Mouse (Mus musculus) kidney, adult 2 months (tissue): ENCODE measurements at regions not wholly inside any gene's neighbourhood (a gene's known extent, or its start where the extent isn't known, plus 50 kb on each side); places are given as distances from the start of the nearest gene placed in this dataset.
"Not testable (repeated sequence)": the region's sequence is repeated elsewhere in the genome, so short reads cannot be mapped to it uniquely, and the experiment has no call there.

Experiments
- DNase-seq: peaks from one replicate; pipeline ENCODE4 v3.0.0; 2021
- H3K27ac ChIP-seq: fragments of 200-500 bp; 2 replicates; pipeline ENCODE4 v1.5.1; 2012; ENCODE audit warnings: low read depth, low read length, control low read depth, inconsistent platforms; ENCODE audit not compliant: insufficient read depth
- H3K27me3 ChIP-seq: fragments of 200-500 bp; replicated peaks from 2 replicates; pipeline ENCODE4 v1.6.1; 2012; ENCODE audit warnings: mild to moderate bottlenecking, moderate library complexity, low read length, inconsistent platforms; ENCODE audit not compliant: control insufficient read depth, insufficient read depth
- H3K36me3 ChIP-seq: fragments of 200-500 bp; 2 replicates; pipeline ENCODE4 v1.6.1; 2012; ENCODE audit warnings: mild to moderate bottlenecking, moderate library complexity, low read length, inconsistent platforms; ENCODE audit not compliant: control insufficient read depth, insufficient read depth
- H3K4me1 ChIP-seq: fragments of 200-500 bp; 2 replicates; pipeline ENCODE4 v1.6.1; 2011; ENCODE audit warnings: low read length; ENCODE audit not compliant: control insufficient read depth, insufficient read depth
- H3K4me3 ChIP-seq: fragments of 200-500 bp; 2 replicates; pipeline ENCODE4 v1.5.1; 2011; ENCODE audit warnings: mild to moderate bottlenecking, low read depth, low read length, control low read depth; ENCODE audit not compliant: insufficient read depth
- CTCF ChIP-seq: fragments of 200-500 bp; conservative IDR thresholded peaks from 2 replicates; pipeline ENCODE4 v1.5.1; 2011; ENCODE audit warnings: low read depth, mild to moderate bottlenecking, control low read depth, low read length, moderate library complexity, mixed read lengths; ENCODE audit not compliant: insufficient read depth, insufficient read length
- POLR2A ChIP-seq: fragments of 200-500 bp; IDR thresholded peaks from one replicate; pipeline ENCODE4 v1.6.1; 2011; ENCODE audit warnings: low read depth, low read length, control low read depth
- WGBS: fragments of 180-500 bp; shearing (Covaris S2); methylation state at CpG from one replicate; pipeline ENCODE4 v1.1.7; 2018; 5-methylcytosine and 5-hydroxymethylcytosine counted together

DNA sequence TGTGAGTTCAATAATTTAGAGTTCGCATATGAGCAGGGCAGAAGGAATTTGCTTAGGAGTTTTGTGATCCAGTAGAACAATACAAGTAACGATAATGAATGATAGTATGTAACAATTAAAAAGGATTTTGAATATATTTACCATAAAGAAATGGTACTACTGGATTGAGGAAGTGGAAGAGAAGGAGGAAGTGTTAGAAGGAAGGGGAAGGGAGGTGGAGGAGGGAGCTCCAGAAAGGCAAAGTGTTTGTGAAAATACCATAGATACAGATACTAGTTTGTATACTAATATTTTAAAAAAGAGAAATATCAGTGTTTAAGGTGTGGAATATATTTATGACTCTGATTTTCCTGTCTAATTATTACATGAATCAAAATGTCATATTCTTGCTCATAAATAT, 579.2 kb upstream of the Gje1 start:
- H3K4me3 ChIP-seq: no peak overlapping the region
- TF ChIP-seq CTCF: no peak
- TF ChIP-seq POLR2A: no peak
- WGBS: 87% methylated on average over 2 of the region's 2 CpGs
- H3K36me3 ChIP-seq: no peaks in the 10 kb centered on the region
- H3K27me3 ChIP-seq: no peaks in the 10 kb centered on the region
- no peak overlapping the region for H3K27ac ChIP-seq
- no peak for DNase-seq
- H3K4me1 ChIP-seq: no peaks in the 10 kb centered on the region

DNA sequence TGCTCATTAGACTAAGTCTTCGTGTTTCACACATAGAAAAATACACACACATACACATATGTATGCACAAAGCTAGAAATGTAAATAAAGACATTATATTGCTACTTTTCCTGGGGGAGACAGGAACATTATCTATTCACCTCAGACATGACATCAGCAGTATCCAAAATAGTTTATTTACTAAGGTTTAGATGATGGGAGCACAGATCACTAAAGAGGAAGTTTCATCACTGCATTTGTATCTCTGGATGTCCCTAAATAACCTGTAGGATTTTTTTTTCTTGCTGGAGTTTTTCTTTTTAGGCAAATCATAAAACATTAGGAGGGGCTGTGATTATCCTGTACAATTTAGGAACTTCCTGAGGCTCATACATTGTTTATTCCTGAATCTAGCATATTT, 576.1 kb upstream of the Gje1 start:
- no peak for DNase-seq
- TF ChIP-seq CTCF (no peak), POLR2A (no peak)

DNA sequence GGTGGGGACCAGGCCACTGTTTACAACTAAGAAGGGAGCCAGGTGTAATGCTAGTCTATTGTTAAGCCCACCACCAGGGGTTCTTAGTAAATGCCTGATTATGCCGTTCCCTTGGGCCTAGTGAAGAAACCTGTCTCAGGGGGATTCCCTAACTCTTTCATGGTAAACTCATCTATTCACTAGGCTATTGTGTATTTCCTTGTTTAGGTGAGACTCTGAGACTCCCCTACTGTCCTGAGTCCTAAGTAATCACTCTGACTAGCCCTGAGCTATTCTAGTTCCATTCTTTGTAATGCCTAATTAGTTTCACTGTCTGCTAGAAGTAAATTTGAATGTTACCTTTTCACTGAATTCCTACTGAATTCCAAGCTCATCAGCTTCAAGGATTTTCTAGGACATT, 545.3 kb upstream of the Gje1 start:
- H3K27me3 ChIP-seq, H3K27ac ChIP-seq, DNase-seq, H3K4me1 ChIP-seq, H3K36me3 ChIP-seq, H3K4me3 ChIP-seq: not testable (repeated sequence)
- WGBS: 81% methylated on average over 1 of the region's 1 CpGs

More for the DNA sequence above, 576.1 kb upstream of the Gje1 start:
- H3K27me3 ChIP-seq: no peaks in the 10 kb centered on the region
- H3K27ac ChIP-seq: no peak overlapping the region
- no peaks in the 10 kb centered on the region for H3K36me3 ChIP-seq
- 79% methylated on average over 1 of the region's 1 CpGs for WGBS
- H3K4me1 ChIP-seq: no peaks in the 10 kb centered on the region
- H3K4me3 ChIP-seq: no peak overlapping the region

DNA sequence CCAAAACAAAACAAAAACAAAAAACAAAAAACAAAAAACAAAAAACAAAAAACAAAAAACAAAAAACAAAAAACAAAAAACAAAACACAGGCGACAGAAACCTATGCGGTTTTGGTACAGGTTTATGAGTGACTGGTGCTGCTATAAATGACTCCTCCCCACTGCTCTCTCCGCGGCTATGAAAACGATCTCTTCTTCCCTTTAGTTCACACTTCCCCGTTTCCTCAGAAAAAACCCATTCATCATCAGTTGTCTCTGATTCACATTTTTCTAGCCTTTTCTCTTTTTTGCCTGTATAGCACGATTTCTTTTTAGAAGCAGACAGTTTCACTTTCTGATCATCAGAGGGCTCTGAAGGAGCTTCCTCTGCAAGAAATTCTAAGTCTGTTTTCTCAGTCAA, 544.3 kb upstream of the Gje1 start:
- not testable (repeated sequence) for H3K27ac ChIP-seq, H3K36me3 ChIP-seq, H3K4me3 ChIP-seq, H3K27me3 ChIP-seq, H3K4me1 ChIP-seq, DNase-seq
- WGBS: 46% methylated on average over 7 of the region's 7 CpGs

DNA sequence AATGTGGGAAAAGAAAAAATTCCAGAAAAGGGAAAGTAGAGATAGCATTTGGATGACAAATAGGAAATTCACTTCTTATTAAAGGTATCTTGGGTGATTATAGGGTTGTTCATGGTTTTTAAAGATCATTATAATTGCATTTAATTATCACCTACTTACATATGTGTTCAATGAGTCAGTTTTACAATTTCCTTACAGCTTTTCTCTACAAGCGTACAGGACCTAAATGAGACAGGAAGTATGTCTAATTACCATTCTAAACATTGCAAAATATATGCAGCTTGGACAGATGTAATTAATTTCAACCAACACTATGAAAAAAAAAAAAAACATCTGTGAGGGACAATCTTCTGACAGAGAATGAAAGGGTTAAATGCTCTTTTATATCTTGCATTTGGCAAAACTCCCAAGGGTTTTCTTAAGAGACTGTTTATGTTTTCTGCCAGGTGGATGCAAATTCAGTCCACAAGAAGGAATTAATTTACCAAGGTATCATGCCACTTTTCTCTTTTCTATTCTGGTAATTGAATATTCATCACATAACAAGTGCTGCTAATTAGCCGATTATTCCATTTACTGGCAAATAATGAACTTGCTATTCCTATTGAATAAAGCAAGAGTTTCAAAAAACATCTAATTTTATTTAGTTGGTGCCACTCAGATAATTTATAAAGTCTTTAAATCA, 531.5 kb upstream of the Gje1 start:
- no peak overlapping the region for H3K27ac ChIP-seq
- H3K4me3 ChIP-seq: no peak overlapping the region
- no peaks in the 10 kb centered on the region for H3K27me3 ChIP-seq
- TF ChIP-seq POLR2A (no peak), CTCF (no peak)
- no peaks in the 10 kb centered on the region for H3K36me3 ChIP-seq
- 82% methylated on average over 2 of the region's 2 CpGs for WGBS
- H3K4me1 ChIP-seq: no peaks in the 10 kb centered on the region
- no peak for DNase-seq

DNA sequence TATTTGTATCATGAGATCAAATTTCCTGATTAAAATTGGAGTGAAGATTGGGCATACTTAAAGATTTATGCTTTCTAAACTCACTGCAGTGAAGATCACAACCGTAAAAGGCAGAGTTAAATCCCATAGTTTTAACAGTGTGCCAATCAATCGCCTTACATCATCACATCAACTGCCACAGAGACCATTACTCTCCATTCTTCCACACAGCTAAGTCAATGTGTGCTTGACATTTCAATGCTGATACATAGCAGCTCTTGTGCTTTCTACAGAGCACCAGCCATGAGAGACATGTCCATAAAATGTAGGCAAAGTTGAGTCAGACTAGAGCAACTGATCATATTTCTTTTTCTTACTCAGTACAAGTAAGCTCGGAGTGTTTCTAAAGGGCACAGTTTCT, 530.9 kb upstream of the Gje1 start:
- H3K36me3 ChIP-seq: no peaks in the 10 kb centered on the region
- H3K27me3 ChIP-seq: no peaks in the 10 kb centered on the region
- H3K4me3 ChIP-seq: no peak overlapping the region
- TF ChIP-seq POLR2A: no peak
- no peak for TF ChIP-seq CTCF
- no peaks in the 10 kb centered on the region for H3K4me1 ChIP-seq
- 88% methylated on average over 3 of the region's 3 CpGs for WGBS
- no peak overlapping the region for H3K27ac ChIP-seq
- DNase-seq: no peak

DNA sequence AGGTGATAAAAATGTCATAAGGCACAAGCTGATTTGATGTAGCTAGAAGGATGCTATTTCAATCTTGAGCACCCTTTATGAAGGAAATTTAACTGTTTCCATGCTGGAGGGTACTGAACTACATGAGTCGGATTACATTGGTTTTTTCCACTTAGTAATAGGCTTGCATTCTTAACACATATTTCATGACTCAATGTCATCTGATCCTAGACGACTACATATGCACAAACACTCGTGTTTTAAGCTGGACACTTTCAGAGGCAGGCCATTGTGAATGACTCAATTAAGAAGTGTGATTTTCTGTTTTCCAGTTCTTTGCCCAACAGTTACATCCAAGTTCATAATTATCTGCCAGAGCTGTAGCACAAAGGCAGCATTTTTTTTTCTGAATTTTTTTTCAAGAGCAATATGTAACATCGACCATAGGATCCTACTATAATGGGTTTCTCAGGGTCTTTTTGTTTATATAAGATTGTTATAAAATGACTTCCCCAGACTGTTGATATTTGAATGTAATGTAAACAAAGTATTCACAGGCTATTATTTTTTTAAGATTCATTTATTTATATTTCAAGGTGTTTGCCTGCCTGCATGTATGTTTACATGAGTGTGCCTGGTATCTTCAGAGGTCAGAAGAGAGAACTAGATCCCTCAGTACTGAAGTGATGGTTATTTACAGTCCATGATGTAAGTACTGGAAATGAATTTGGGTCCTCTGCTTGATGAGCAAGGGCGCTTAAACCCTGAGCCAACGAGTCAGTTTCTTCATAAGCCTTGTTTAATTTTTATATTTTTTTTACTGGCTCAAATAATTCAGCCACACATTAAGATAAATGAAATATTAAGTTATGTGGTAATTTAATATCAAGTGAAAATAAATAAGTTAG, 526.6 kb upstream of the Gje1 start:
- 56% methylated on average over 6 of the region's 6 CpGs for WGBS
- H3K27me3 ChIP-seq: no peaks in the 10 kb centered on the region
- TF ChIP-seq POLR2A (no peak), CTCF (no peak)
- no peaks in the 10 kb centered on the region for H3K36me3 ChIP-seq
- no peak for DNase-seq
- H3K4me1 ChIP-seq: no peaks in the 10 kb centered on the region
- H3K27ac ChIP-seq: no peak overlapping the region
- no peak overlapping the region for H3K4me3 ChIP-seq
